Mouse (Mus musculus): Measurements from ENCODE around the gene Trappc11.

The Trappc11 gene

GRCm38 (mm10) chr8:47533344-47534125, at the start of gene Trappc11, which contains the start of gene Rwdd4a:
Gene Trappc11 (minus strand): TSS chr8:47533470.
Gene Rwdd4a (plus strand): TSS chr8:47533664.
- DNase-seq: peak; percentile 98

GRCm38 (mm10) chr8:47581454-47581853, 48.2 kb upstream of the Trappc11 start:
- no peak for DNase-seq

GRCm38 (mm10) chr8:47573482-47573881, 40.2 kb upstream of the Trappc11 start:
- no peak for DNase-seq

- peak; percentile 85 to 87 for DNase-seq
These were observed 36.9 kb upstream of the Trappc11 start for GRCm38 (mm10) chr8:47570161-47570560.

- DNase-seq: no peak
These were observed 34.8 kb upstream of the Trappc11 start for GRCm38 (mm10) chr8:47568098-47568497.

- no peak for DNase-seq
These were observed 33.3 kb upstream of the Trappc11 start for GRCm38 (mm10) chr8:47566551-47566950.

- no peak for DNase-seq
These were observed 27.5 kb upstream of the Trappc11 start for GRCm38 (mm10) chr8:47560801-47561200.

GRCm38 (mm10) chr8:47558274-47558673, 25.0 kb upstream of the Trappc11 start:
- no peak for DNase-seq

GRCm38 (mm10) chr8:47556446-47556845, 23.2 kb upstream of the Trappc11 start:
- DNase-seq: no peak

GRCm38 (mm10) chr8:47553613-47554012, 20.3 kb upstream of the Trappc11 start:
- peak; percentile 6 to 16 for DNase-seq

- DNase-seq: no peak
These were observed 13.8 kb upstream of the Trappc11 start for GRCm38 (mm10) chr8:47547102-47547501.

- DNase-seq: no peak
These were observed 10.8 kb upstream of the Trappc11 start for GRCm38 (mm10) chr8:47544094-47544493.

GRCm38 (mm10) chr8:47542746-47543145, 9.5 kb upstream of the Trappc11 start:
- DNase-seq: no peak

GRCm38 (mm10) chr8:47538323-47538722, 5.1 kb upstream of the Trappc11 start:
- DNase-seq: no peak

- no peak for DNase-seq
These were observed 5.2 kb downstream of the Trappc11 start for GRCm38 (mm10) chr8:47528094-47528493.

- DNase-seq: no peak
These were observed 19.7 kb downstream of the Trappc11 start for GRCm38 (mm10) chr8:47513601-47514000.

GRCm38 (mm10) chr8:47510930-47511329, 22.3 kb downstream of the Trappc11 start:
- DNase-seq: no peak

- DNase-seq: no peak
These were observed 27.8 kb downstream of the Trappc11 start for GRCm38 (mm10) chr8:47505431-47505830.

- no peak for DNase-seq
These were observed 30.7 kb downstream of the Trappc11 start for GRCm38 (mm10) chr8:47502546-47502945.

GRCm38 (mm10) chr8:47501994-47502393, 31.3 kb downstream of the Trappc11 start:
- no peak for DNase-seq

- DNase-seq: no peak
These were observed 37.8 kb downstream of the Trappc11 start for GRCm38 (mm10) chr8:47495428-47495827.

- no peak for DNase-seq
These were observed 38.6 kb downstream of the Trappc11 start for GRCm38 (mm10) chr8:47494602-47495153.

GRCm38 (mm10) chr8:47493106-47493505, 40.2 kb downstream of the Trappc11 start:
- no peak for DNase-seq

GRCm38 (mm10) chr8:47487231-47487630, 46.0 kb downstream of the Trappc11 start:
- DNase-seq: no peak

Data from cerebellum, postnatal 10 days (tissue).